Mouse (Mus musculus) T-helper 1 cell (primary cell): ENCODE results near the gene Prr14.
"Not testable (repeated sequence)": the region's sequence is repeated elsewhere in the genome, so short reads cannot be mapped to it uniquely, and the experiment has no call there.

ENCODE experiments used
- in situ Hi-C: fragments of 300-600 bp; cut with MboI, MseI; formaldehyde crosslinking; loops from one replicate; pipeline ENCODE4 v1.15.1; 2025; ENCODE audit warnings: high pct_unique_total_duplicates

Prr14 gene

DNA sequence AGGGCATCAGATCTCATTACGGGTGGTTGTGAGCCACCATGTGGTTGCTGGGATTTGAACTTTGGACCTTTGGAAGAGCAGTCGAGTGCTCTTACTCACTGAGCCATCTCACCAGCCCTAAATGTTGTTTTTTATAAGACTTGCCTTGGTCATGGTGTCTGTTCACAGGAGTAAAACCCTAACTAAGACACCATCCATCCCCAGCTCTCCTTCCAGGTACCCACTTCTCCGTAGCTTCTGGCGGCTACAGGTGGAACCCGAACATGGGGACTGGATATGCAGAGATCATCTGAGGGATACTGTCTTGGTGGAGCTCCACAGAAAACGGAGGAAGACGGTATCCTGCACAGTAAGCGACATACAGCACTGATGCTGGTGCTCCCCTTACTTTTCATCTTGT lies at the start of gene Prr14:
TSS of gene Prr14 (plus strand) at position 301 of the 400 bp plus-strand sequence.
- in situ Hi-C loops: loop anchor here (5.0 kb wide), 1 partner anchor 42 kb away; no protein-coding TSS in a partner anchor

DNA sequence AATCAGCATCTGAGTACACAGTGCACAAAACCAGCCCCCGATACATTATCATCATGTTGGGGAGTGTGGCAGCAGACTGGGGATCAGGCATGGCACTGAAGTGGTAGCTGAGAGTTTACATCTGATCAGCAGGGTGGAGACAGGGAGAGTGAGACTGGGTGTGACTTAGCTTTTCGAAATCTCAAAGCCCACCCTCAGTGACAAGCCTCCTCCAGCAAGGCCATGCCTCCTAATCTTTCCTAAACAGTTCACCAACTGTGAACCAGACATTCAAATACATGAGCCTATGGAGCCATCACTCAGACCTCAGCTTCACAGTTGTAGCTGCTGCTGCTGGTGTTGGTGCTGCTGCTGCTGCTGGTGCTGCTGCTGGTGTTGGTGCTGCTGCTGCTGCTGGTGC lies 48.0 kb upstream of the Prr14 start:
- in situ Hi-C loops: no loop called here

DNA sequence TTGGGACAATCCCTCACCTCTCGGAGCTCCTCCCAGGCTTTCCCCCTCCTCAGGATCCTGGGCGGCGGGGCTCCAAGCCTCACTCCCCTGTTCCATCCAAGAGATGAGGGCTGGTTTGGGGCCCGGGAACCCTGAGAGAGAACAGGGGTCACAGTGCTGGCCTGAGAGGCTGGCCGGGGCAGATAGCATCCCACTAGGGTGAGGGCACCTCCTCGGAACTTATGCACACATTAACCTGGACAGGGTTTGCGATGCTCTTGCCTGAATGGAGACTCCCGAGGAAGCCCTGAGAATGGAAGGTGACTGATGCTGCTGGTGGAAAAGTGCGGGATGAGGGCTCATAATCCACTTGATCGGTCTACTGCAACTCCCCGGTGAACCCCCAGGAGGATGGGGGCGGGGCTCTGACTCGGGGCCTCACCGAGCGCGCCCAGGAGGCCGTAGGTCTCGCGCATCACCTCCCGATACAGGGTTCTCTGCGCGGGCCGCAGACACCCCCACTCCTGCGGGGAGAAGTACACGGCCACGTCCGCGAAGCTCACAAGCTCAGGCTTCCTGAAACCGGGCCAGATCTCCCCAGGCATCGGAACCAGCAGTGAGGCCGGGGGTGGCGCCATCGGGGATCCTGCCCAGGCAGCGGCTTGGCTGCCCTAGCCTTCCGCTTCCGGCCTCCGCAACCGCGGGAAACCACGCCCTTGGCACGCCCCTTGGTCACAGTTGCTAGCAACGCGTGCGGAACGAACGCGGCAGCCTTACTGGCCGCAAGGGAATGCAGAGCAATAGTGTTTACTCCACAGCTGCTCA lies 37.8 kb upstream of the Prr14 start, which contains the start of gene Zfp688:
TSS of gene Zfp688 (minus strand) at position 681 of the 804 bp plus-strand sequence.
- in situ Hi-C loops: loop anchor here (10.0 kb wide), 1 partner anchor 557 kb away; the partner anchor contains the start of genes Hirip3 and Ino80e

DNA sequence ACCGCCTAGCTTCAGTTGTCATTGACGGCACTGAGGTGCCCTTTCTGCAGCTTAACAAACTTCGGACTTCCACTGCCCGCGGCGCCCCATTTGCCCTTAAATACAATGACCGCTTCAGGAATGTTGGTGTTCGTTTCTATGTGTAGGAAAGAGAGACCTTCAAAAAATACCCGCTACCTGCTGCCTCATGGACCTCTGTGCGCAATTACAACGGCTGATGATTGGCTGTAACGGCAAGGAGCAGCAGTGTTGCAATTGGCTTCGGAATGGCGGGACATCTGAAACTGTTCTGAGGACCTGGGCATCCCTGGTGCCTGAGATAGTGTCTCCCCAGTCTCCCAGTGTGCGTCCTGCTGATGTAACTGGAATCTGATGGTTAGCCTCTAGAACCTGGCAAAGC lies 37.2 kb upstream of the Prr14 start:
- in situ Hi-C loops: loop anchor here (10.0 kb wide), 1 partner anchor 557 kb away; the partner anchor contains the start of genes Hirip3 and Ino80e

DNA sequence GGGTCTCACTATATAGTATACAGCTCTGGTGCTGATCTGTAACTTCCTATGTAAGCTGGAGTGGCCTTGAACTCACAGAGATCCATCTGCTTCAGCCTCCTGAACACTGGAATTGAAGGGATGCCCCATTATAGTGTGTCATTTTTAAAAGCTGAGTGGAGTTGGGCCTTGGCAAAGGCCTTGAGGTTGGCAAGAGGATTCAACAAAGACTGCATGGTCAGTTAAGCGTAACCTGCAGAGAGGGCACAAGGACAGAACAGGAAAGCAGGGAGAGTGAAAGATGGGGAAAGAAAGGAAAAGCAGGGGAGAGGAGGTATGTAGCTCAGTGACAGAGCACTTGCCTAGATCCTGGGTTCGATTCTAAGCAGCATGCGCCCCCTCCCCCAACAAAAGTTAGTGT lies 34.1 kb upstream of the Prr14 start:
- in situ Hi-C loops: loop anchor here (10.0 kb wide), 1 partner anchor 560 kb away; the partner anchor contains the start of genes Hirip3 and Ino80e

DNA sequence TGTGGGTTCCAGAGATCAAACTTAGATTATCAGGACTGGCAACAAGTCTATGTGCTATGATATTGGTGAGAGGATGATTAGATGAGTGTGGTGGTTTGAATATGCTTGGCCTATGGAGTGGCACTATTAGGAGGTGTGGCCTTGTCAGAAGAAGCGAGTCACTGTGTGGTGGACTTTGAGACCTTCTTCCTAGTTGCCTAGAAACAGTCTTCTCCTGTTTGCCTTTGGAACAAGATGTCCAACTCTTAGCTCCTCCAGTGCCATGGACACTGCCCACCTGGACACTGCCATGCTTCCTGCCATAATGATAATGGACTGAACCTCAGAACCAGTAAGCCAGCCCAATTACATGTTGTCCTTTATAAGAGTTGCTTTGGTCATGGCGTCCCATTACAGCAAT lies 33.5 kb upstream of the Prr14 start:
- in situ Hi-C loops: loop anchor here (10.0 kb wide), 1 partner anchor 561 kb away; the partner anchor contains the start of genes Hirip3 and Ino80e

DNA sequence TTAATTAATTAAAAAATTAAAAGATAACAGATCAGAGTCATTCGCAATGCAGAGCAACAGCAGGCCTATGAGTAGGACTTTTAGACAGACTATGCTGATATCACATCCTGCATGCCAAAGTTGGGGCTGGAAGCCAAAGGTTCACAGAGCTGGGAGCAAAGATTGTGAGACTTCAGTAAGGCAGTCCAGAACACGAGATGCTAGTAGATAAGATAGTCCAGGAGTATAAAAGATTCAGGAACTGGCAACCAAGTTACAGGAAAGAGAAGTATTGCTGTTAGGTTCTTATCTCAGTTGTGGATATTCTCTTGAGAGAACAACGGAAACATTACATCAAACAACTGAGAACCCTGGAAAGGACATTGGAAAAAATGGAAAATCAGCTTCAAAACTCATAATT lies 33.1 kb upstream of the Prr14 start:
- in situ Hi-C loops: loop anchor here (10.0 kb wide), 1 partner anchor 562 kb away; the partner anchor contains the start of genes Hirip3 and Ino80e

DNA sequence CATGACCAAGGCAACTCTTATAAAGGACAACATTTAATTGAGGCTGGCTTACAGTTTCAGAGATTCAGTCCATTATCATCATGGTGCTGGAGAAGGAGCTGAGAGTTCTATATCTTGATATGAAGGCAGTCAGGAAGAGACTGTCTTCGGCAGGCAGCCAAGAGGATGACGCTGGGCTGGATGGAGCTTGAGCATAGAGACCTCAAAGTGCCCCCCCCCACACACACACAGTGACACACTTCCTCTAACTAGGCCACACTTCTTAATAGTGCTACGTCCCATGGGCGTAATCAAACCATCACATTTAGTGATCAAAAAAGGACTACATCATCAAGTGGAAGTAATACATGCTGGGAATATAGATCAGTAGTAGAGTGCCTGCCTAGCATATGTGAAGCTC lies 24.2 kb upstream of the Prr14 start:
- in situ Hi-C loops: no loop called here

DNA sequence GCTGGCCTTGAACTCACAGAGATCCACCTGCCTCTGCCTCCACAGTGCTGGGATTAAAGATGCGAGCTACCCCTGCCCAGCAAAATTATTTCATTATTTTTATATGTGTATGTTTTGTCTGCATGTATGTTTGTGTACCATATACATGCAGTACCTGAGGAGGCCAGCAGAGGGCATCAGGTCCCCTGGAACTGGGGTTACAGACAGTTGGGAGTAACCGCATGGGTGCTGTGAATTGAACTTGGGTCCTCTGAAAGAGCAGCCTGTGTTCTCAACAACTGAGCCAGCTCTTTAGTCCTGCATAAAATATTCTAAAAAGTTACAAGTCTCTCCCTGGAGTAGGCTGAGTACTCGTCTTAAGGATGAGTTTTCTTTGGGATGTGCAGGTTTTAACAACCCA lies 21.7 kb upstream of the Prr14 start:
- in situ Hi-C loops: no loop called here

DNA sequence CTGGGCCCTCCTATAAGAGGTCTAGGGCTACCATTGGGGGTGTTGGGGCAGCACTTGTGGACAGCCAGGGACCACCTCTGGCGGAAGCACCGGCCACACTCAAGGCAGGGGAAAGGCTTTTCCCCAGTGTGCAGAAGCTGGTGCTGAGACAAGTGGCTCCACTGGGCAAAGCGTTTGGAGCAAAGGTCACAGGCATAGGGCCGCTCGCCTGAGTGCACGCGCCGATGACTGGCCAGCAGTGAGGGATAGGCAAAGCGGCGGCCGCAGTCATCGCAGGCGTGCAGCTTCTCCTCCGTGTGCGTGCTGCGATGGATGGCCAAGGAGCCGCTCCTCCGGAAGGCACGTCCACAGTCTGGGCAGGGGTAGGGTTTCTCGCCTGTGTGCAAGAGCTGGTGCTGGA lies 15.4 kb upstream of the Prr14 start:
- in situ Hi-C loops: no loop called here

DNA sequence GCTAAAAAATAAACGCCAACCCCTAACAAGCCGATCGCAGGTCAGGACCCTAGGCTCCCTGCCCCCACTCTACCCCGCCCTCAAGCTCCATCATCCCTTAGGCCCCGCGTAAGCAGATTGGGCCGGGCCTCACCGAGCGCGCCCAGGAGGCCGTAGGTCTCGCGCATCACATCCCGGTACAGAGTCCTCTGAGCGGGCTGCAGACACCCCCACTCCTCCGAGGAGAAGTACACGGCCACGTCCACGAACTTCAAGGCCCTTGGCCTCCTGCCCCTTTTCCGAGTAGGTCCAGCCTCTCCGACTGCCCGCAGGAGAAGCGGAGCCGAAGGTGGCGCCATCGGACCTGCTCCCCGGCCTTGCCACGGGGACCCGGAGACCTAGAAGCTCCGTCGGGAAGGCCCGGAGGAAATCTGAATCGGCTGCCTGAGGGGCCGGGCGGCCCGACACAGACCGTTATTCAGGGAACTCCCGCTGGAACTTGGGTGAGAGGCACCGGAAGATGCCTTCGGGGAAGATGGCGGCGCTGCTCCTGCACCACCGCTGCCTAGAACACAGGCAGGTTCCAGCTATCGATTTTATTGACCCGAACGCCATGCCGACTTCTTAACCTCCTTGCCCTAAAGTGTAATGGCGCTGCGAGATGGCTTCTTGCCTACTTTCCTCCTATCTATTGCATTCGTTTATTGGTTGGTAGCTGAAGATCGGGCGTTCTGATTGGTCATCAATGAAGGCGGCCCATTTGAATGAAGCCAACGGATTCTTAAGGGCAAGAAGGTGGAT lies 10.7 kb upstream of the Prr14 start, which contains the start of gene Zfp689:
TSS of gene Zfp689 (minus strand) at position 638 of the 780 bp plus-strand sequence.
- in situ Hi-C loops: no loop called here

DNA sequence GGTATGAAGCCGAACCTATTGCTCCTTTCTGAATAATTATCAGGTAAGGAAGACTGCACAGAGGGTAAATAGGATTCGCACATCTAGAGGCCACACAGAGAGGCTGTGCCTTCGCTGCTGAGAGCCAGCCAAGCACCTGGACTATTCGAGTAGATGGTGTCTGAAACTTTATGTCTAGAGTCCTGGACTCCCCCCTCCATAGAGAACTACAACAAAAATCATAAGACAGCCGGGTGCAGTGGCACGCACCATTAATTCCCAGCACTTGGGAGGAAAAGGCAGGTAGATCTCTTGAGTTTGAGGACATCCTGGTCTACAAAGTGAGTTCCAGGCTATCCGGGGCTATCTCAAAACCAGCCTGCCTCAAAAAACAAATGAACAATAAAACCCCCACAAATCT lies 9.4 kb upstream of the Prr14 start:
- in situ Hi-C loops: no loop called here

DNA sequence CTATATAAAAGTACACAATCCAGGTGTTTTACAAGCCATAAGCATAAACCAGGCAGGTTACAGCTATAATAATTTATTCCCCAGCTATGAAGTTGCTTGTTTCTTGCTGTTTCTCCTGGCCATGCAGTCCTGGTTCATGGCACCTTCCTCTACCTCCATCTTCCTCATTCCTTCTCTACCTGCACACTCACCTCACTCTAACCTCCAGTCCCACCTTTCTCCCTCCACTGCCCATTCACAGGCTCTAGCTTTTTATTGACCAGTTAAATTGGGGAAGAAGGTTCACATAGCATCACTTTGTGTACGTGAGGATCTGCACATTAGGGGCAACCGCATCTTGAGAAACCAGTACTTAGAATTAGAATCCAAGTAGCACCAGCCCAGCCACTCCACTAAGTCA lies 6.4 kb upstream of the Prr14 start:
- in situ Hi-C loops: no loop called here

DNA sequence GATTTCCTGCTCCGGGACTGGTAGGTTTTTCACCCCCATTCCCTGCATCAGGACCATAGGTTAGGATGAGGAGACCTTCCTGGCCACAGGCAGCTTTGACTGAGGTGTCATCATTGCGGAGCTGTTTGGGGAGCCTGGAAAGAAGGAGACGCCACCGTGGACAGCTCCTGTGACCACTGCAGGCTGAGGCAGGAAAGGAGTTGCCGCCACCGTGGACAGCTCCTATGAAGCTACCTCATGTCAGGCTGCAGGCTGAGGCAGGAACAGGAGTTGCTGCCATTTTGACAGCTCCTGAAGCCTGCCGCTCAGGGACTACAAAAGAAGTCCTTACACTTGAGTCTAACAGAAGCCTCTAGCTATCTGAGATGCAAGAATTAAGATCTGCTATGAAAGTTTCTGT lies 4.5 kb upstream of the Prr14 start:
- in situ Hi-C loops: loop anchor here (5.0 kb wide), 1 partner anchor 38 kb away; no protein-coding TSS in a partner anchor

DNA sequence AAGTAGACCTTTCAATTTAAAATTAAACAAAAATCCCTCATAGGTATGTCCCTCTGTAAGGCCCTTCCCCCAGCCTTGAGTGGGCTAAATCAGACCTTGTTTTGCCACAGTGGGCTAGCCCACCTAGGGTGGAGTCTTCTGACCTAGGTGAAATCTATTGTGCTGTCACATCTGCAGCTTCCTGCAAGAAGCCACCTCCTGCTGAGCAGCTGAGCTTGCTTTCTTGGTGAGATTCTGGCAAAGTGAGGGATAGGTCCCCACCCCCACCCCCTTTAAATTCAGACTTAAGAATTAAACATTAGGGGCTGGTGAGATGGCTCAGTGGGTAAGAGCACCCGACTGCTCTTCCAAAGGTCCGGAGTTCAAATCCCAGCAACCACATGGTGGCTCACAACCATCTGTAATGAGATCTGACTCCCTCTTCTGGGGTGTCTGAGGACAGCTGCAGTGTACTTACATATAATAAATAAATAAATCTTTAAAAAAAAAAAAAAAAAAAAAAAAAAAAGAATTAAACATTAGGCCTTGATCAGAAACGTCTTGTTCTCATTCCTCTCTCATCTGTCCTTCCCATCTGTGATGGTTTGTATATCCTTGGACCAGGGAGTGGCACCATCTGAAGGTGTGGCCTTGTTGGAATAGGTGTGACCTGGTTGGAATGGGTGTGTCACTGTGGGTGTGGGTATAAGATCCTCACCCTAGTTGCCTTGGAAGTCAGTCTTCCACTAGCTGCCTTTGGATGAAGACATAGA lies 864 bp upstream of the Prr14 start:
- in situ Hi-C loops: loop anchor here (5.0 kb wide), 1 partner anchor 41 kb away; no protein-coding TSS in a partner anchor

DNA sequence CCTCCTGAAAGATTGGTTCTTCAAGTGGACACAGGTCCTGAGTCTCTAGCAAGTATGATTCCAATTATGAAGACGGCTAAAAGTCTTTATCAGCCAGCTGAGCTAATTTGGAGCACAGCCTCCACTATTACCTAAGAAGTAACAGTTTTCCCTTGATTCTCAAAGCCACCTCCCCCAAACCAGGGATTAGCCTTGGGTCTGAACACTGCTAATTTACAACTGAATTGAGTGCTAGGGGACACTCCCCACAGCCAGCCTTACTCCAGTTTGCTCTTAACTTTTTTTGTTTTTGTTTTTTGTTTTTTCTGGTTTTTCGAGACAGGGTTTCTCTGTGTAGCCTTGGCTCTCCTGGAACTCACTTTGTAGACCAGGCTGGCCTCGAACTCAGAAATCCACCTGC lies 5.8 kb downstream of the Prr14 start:
- in situ Hi-C loops: no loop called here

DNA sequence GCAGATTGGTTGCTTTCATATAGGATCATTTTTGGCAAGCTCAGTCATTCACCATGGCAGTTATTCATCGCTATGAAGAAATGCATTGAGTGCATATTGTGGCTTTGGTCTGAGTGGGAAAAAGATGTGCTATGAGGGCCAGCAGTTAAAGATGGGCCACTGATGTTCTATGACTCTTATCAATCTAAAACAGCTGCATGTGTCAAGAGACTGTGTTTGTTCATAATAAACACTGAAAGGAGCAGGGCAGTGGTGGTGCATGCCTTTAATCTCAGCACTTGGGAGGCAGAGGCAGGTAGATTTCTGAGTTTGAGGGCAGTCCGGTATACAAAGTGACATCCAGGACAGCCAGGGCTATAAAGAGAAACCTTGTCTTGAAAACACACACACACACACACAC lies 6.3 kb downstream of the Prr14 start:
- in situ Hi-C loops: not testable (repeated sequence)

DNA sequence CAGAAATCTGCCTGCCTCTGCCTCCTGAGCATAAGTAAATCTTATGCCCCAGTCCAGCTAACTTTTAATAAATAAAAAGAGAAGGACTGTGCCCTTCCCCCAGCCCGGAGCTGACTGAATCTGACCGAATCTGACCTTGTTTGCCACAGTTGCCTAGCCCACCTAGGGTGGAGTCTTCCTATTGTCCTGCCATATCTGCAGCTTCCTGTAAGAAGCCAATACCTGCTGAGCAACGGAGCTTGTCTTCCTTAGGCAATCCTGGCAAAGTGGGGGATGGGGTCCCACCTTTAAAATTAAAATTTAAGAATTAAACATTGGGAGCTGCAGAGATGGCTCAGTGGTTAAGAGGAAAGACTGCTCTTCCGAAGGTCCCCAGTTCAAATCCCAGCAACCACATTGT lies 7.2 kb downstream of the Prr14 start:
- in situ Hi-C loops: no loop called here

DNA sequence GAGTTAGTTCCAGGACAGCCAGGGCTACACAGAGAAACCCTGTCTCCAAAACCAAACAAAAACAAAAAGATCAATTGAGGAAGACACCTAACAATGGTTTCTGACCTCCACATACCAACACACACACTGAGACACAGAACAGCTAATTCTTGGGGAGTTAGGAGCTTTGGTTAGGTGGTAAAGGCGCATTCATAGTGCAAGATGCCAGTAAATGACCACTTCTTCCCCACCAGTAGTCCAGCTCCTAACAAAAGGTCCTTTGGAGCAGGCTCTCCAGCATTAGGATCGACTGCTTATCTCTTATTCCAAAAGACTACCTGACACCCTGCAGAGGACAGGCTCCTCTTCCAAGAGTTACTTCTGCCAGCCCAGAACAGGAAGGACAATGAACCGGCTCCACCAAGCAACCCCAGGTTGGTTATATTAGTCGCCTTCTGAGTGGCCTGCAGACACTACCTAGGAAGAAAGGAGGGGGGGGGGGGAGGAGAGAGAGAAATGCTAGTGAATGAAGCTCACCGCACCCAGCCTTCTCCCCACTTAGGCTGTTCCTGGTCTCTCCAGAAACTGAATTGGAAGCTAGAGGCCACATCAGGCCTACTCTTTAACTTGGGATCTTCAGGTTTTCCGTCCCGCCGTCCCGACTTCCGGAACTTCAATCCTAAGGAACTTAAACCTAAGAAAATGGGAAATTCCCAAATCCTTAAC lies 10.8 kb downstream of the Prr14 start:
- in situ Hi-C loops: no loop called here

DNA sequence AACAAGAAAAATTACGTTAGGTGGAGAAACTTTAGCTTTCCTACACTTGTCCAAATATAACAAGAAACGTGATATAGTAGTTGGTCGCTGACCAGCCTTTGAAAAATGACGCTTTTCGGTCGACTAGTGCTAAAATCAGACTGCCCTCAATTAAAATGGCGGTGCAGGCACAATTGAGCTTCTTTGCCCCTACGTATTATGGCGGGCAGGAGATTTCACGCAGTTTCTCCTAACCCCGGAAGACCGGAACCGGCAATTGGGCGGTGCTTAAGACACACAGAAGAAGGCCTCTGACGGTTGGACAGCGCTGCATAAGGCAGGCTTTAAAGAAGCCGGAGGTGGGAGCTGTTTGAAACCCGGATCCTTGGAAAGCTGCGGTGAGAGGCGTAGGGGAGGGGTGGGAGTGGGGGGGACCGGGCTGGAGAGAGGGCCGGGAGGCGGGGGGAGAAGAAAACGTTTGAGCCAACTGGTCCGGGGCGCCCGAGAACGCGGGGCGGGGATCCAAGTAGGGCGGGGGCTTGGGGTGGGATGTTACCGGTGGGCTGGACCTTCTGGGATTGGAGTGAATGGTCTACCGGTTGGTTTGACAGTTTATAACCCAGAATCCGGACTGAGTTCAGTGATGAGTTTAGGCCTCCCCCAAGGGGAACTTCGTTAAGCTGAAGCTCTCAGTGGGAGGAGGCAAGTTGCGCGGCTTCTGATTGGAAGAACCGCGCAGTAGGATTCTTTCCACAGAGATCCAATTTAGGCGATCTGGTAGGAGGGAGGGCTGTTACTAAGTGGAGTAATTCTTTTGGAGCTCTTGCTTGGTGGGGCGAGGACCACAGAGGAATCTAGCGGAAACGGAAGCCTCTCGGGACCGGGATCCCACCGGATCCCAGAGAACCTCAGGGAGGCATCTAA lies 11.6 kb downstream of the Prr14 start:
- in situ Hi-C loops: no loop called here
